Mouse (Mus musculus): Measurements from ENCODE around the gene Ptpn13. TPM values are rescaled to one million over a fixed set of nuclear protein-coding genes. Genes with fewer than 3 reads are reported as not detected.

Gene Ptpn13
- total RNA-seq (2023), result 0.06 to 0.13 TPM (median 0.09 TPM) in 3 of 4 replicates, not detected in the other

GRCm38 (mm10) chr5:103424678-103425319 lies at the start of gene Ptpn13:
Ptpn13 (plus strand) TSS chr5:103425192.

GRCm38 (mm10) chr5:103629111-103629764 lies 204.2 kb downstream of the Ptpn13 start, which contains the start of gene Slc10a6:
Slc10a6 (minus strand) TSS chr5:103629403.

Other genes starting within 250 kb of the Ptpn13 start
- not detected in 4 replicates for gene Mapk10, start 213.9 kb upstream of the Ptpn13 start, total RNA-seq (2023)
- not detected in 4 replicates for gene Slc10a6, start 204.2 kb downstream of the Ptpn13 start, total RNA-seq (2023)
- gene 1700016H13Rik, start 230.8 kb downstream of the Ptpn13 start, total RNA-seq (2023), result not detected in 4 replicates